Mouse (Mus musculus) gastrocnemius, adult 2 months (tissue): ENCODE measurements at regions not wholly inside any gene's neighbourhood (a gene's known extent, or its start where the extent isn't known, plus 50 kb on each side); places are given as distances from the start of the nearest gene placed in this dataset.
A peak's percentile ranks its signal among the peaks of the same experiment; 100 is the strongest.

Source experiments
- DNase-seq: peaks from one replicate; pipeline ENCODE4 v3.0.0; 2022
- H3K27ac ChIP-seq: fragments of 200-600 bp; 2 replicates; pipeline ENCODE4 v1.8.1; 2022; ENCODE audit warnings: mild to moderate bottlenecking
- H3K4me3 ChIP-seq: fragments of 200-600 bp; 2 replicates; pipeline ENCODE4 v1.8.1; 2022; ENCODE audit warnings: mild to moderate bottlenecking, moderate library complexity
- CTCF ChIP-seq: fragments of 200-600 bp; IDR thresholded peaks from 2 replicates; pipeline ENCODE4 v1.8.1; 2022; ENCODE audit warnings: antibody characterized with exemption, mild to moderate bottlenecking, moderate library complexity
- intact Hi-C: fragments of 180-260 bp; cut with DNase I; formaldehyde crosslinking; loops from one replicate; pipeline ENCODE4 v1.15.1; 2025

- Histone ChIP-seq H3K4me3 (peak overlapping the region; percentile 47), H3K27ac (peak overlapping the region; percentile 60)
- TF ChIP-seq CTCF, result peak; percentile 86
- peak; percentile 92 for DNase-seq
- intact Hi-C loops, result loop anchor here (5.0 kb wide), 2 partner anchors 135 to 475 kb away; no protein-coding TSS in a partner anchor
Measured at GRCm38 (mm10) chr9:30137611-30138287, 174.8 kb upstream of the Ntm start.

GRCm38 (mm10) chr9:30140188-30140587 lies 177.2 kb upstream of the Ntm start:
- peak; percentile 43 for DNase-seq
- intact Hi-C loops, result no loop called here
- Histone ChIP-seq H3K27ac (no peak overlapping the region), H3K4me3 (no peak overlapping the region)
- TF ChIP-seq CTCF, result no peak

DNA sequence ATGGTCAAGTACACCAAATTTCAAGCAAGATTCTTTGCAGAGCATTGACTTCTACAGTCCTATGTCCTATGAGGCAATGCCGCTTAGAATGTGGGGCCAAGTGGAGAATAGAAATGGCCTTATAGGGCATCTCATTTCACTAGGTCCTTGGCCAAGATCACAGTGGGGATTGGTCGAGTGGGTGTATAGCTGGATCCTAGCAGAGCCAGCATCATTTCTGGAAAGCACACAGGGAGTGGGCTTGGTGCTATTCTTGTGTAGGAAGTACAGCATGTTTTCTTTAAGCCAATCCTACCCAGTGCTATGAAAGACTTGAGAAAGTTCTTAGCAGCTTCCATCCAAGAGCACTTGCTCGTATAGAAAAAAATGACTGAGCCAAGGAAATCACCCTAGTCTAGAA lies 178.2 kb upstream of the Ntm start:
- TF ChIP-seq CTCF, result no peak
- no peak for DNase-seq
- intact Hi-C loops, result no loop called here
- no peak overlapping the region for H3K4me3 ChIP-seq
- no peak overlapping the region for H3K27ac ChIP-seq

DNA sequence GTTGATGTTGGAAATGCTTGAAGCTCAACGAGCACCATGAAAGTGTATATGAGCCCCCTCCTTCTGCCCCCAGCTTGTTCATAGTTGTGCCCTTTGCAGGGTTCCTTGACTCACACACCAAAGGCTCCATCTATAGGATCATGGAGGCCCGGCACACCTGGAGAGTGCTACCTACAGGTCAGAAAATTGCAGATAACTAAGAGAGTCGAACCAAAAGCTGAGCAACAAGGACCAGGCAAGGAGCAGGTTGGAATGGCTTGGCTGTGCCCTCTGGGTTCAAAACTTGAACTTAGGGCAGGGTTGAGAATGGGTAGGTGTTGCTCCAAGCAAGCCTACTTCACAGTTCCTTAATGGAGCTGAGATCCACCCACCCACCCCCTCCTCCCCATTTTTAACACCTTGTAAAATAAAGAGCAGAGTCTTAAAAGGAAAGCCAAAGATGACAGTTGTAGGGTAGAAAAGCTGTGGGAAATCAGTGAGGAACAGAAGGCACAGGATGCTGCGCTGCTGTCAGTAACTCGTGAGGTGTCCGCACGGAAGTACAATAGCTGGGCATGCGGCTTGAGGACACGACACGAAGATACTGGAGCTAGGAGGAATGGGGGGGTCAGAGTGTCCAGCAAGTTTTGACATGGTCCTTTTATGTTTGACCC lies 180.0 kb upstream of the Ntm start:
- no peak for TF ChIP-seq CTCF
- no peak overlapping the region for H3K4me3 ChIP-seq
- DNase-seq, result no peak
- no peak overlapping the region for H3K27ac ChIP-seq
- intact Hi-C loops, result no loop called here

DNA sequence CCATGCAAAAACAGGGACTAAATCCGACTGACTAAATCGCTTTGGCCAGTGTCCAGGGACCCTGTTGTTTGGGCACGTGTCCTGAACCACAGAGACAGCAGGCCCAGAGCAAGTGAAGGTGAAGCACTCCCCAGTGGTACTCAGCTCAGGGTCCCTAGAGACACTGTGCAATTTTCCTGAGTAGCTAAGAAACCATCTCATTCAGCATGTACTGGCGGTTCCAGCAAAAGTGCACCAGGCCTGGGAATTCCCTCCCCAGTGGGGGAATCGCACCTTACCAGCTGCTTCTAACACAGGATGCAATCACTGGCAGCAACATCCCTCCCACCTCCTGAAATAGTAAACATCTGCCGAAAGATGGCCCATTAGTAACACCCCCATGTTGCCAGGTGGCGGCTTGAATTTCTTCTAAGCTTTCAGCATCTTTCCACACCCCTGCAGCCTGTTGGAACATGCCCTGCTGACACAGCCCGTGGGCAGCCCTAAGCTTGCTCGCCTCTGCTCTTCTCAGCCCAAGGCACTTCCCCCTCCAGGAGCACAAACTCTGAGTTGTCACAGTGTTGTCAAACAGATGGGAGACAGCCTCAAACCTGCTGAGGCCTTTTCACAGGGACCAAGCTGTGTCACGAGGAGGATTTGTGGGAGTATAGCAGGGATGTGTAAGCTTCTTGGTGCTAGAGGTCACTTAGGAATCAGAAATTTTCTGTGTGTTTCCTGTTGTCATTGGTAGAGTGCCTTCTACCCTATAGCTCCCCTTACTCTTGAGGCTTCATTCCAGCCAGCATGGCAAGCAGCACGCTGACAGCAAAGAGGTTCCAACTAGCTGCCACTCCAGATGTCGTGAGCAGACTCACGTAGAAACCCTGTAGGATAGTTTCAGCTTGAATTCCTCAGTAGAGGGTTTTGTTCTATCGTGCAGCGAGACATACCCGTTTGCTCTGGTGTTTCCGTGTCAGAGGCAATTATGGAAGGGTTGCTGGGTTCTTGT lies 186.8 kb upstream of the Ntm start:
- no peak overlapping the region for H3K4me3 ChIP-seq
- peak; percentile 24 for DNase-seq
- no peak for TF ChIP-seq CTCF
- intact Hi-C loops, result no loop called here
- no peak overlapping the region for H3K27ac ChIP-seq

DNA sequence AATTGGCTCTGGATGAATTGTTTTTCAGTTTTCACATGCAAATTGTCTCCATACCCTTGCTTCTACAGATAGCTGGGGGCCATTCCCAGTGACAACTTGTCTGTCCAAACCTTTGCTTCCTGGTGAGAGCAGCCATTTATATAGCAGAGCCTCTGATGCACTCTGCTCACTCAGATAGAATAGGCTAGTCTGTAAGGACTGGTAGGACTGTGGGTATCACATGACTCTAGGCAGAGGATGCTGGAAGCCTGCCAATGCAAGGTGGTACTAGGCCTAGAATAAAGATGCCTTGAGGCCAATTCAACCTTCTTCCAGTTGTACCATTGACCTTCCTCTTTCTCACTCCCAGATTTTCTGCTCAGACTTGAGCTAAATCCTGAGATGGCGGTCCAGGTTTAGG lies 188.2 kb upstream of the Ntm start:
- TF ChIP-seq CTCF, result no peak
- H3K4me3 ChIP-seq, result no peak overlapping the region
- intact Hi-C loops, result no loop called here
- no peak for DNase-seq
- no peak overlapping the region for H3K27ac ChIP-seq

DNA sequence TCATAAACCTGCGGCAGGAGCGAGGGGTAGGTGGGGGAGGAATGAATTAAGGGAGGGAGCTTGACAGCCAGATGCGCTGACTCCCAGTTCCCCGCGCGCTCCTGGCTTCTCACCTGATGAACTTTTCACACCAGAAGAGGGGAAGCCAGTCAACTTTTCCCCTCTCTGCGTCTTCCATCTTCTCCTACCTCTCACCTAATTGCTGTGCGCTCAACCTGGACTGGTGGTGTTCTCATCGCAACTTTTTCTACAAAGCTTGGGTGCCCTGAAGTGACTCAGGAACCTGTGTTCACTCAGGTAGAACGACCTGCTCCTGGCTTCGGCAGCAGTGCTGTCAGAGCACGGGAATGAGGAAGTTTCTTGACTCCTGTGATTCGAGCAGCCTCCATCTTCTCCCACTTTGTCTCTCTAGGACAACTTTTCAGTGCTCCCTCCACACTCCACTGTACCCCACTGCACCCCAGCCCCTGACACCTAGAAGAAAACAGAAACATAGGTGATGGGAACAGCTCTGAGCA lies 203.4 kb upstream of the Ntm start:
- intact Hi-C loops, result no loop called here
- Histone ChIP-seq H3K4me3 (no peak overlapping the region), H3K27ac (no peak overlapping the region)
- no peak for TF ChIP-seq CTCF
- DNase-seq, result no peak

DNA sequence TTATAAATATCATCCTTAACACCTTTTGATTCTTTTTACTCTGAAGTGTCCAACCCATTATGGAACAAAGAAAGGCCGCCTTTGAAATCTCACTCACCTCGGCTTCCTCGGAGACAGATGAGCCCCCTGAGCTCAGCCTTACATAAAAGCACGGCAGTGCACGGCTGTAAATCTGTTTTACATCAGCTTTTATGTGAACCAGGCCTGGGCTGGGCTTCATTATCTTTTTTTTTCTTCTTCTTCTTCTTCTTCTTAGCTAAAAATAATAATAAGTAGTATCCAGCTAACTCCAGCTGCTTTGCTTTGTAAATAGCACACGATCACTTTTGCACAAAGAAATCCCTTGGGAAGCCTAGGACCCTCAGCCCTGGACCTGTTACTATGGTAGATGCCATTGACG lies 204.3 kb upstream of the Ntm start:
- no peak for DNase-seq
- intact Hi-C loops, result no loop called here
- H3K4me3 ChIP-seq, result no peak overlapping the region
- no peak overlapping the region for H3K27ac ChIP-seq
- no peak for TF ChIP-seq CTCF

- intact Hi-C loops, result no loop called here
- no peak overlapping the region for H3K4me3 ChIP-seq
- no peak overlapping the region for H3K27ac ChIP-seq
- TF ChIP-seq CTCF, result no peak
- no peak for DNase-seq
Measured at GRCm38 (mm10) chr9:30174646-30175045, 211.7 kb upstream of the Ntm start.

- no peak for DNase-seq
- no peak for TF ChIP-seq CTCF
- H3K4me3 ChIP-seq, result no peak overlapping the region
- intact Hi-C loops, result no loop called here
- no peak overlapping the region for H3K27ac ChIP-seq
Measured at GRCm38 (mm10) chr9:30175376-30175775, 212.4 kb upstream of the Ntm start.

- no peak for DNase-seq
- TF ChIP-seq CTCF, result no peak
- intact Hi-C loops, result no loop called here
- H3K4me3 ChIP-seq, result no peak overlapping the region
- no peak overlapping the region for H3K27ac ChIP-seq
Measured at GRCm38 (mm10) chr9:30183409-30183808, 220.5 kb upstream of the Ntm start.

GRCm38 (mm10) chr9:30184996-30185763 lies 222.2 kb upstream of the Ntm start:
- H3K27ac ChIP-seq, result no peak overlapping the region
- no peak for DNase-seq
- no peak overlapping the region for H3K4me3 ChIP-seq
- intact Hi-C loops, result no loop called here
- no peak for TF ChIP-seq CTCF
